Mouse (Mus musculus) olfactory bulb, adult 2 months (tissue): ENCODE data around the gene Traip.

ENCODE experiments used
- CTCF ChIP-seq: fragments of 200-500 bp; IDR thresholded peaks from 2 replicates; pipeline ENCODE4 v1.5.1; 2012; ENCODE audit warnings: low read depth, mild to moderate bottlenecking, low read length, moderate library complexity; ENCODE audit not compliant: insufficient read depth
- POLR2A ChIP-seq: fragments of 200-500 bp; IDR thresholded peaks from 2 replicates; pipeline ENCODE4 v1.6.1; 2012; ENCODE audit warnings: mild to moderate bottlenecking, low read depth, low read length, moderate library complexity; ENCODE audit not compliant: insufficient read depth

DNA sequence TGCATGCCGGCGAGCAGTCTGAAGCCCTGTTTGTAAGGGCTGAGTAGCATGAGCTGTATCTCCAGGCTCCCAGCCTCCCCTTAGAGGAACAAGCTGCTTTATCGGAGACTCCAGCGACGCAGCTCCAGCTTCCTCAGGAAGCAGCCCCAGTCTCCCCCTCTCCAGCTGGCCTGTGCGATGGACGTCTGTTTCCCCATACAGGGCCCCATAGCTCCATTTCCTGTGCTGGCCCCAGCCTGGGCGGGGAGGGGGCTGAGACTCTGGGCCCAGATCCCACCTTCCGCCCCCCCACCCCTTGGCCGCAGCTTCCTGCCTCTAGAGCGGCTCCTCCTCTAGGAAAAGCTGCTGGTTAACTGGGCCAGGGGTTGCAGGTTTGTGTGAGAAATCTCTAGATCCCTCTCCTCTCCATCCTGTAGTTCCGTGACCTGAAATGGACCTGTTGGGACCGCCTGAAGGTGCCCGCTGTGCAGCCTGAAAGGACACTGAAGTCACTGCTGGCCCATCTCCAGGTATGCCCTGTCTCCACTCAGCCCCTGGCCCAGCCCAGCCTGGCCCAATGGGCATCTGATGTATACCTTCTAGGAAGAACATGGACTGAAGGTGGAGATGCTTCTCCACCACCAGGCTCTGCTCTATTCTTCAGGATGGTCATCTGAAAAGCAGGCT lies 32.9 kb downstream of the Traip start, which contains the start of gene Gm20661:
- TF ChIP-seq CTCF, result no peak
- TF ChIP-seq POLR2A, result no peak
